Mouse (Mus musculus): Measurements from ENCODE around the gene Pitpna. TPM values are rescaled to one million over a fixed set of nuclear protein-coding genes. Genes with fewer than 3 reads are reported as not detected.

Pitpna gene
- 136 and 159 TPM in 2 replicates for polyA plus RNA-seq (2014; fragmentation: Nextera tagmentation; extraction: Ambion mirVana)

DNA sequence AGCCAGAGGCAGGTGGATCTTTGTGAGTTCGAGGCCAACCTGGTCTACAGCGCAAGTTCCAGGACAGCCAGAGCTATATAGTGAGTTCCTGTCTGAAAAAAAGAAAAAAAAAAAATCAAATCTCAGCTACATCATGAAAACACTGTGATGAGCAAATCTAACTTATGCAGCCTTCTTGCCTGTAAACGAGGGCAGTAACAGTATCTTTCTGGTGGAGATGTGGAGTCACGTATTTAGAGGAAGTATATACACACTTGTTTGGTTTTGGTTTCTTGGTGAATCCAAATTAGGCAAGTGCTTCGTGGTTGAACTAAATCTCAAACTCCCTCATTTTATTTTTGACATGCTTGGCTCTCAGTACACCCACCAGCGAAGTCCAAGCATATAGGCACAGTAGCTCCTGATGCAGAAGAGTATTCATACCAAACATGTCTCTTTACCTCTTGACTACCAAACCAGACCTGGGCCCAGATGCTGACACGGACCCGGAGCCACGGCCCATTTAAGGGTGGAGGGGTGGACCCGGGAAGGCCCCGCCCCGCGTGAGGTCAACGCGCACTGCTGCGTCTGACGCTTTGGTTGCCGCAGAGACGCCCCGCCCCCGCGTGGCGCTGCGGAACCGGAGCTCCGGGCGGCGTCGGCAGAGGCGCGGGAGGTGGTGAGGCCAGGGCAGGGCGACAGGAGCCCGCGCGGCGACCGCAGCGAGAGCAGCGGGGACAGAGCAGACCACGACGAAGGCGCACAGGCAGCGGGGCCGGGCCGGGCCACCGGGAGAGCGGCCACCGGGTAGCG lies at the start of gene Pitpna:
Gene Pitpna (plus strand): TSS at position 605 of the 792 bp plus-strand sequence.
- no peaks in the 10 kb centered on the region for H3K27me3 ChIP-seq (ENCODE audit: control insufficient read depth, insufficient read depth, low read length)
- H3K4me1 ChIP-seq (replicated peaks; ENCODE audit: control insufficient read depth, insufficient read depth, low read length): peaks cover 25% of the 10 kb centered on the region
- peak; percentile 94 for ATAC-seq (ENCODE audit: low FRiP score)
- peaks cover 5% of the 10 kb centered on the region; the same call in 1 of the 2 replicates for H3K36me3 ChIP-seq (replicated peaks; ENCODE audit: control insufficient read depth, insufficient read depth)
- peak within 1 kb of the TSS; percentile 94 for H3K4me3 ChIP-seq (replicated peaks; ENCODE audit: low read length)
- H3K9ac ChIP-seq: peak within 1 kb of the TSS; percentile 97
- DNase-seq (ENCODE audit: low spot score): peak; percentile 92
- 4% methylated on average over 46 of the region's 49 CpGs for WGBS
- peak within 1 kb of the TSS; percentile 87 for H3K4me2 ChIP-seq (replicated peaks)
- H3K9me3 ChIP-seq (ENCODE audit: control insufficient read depth, low read length): no peaks in the 10 kb centered on the region
- peak within 1 kb of the TSS; percentile 91 for H3K27ac ChIP-seq

DNA sequence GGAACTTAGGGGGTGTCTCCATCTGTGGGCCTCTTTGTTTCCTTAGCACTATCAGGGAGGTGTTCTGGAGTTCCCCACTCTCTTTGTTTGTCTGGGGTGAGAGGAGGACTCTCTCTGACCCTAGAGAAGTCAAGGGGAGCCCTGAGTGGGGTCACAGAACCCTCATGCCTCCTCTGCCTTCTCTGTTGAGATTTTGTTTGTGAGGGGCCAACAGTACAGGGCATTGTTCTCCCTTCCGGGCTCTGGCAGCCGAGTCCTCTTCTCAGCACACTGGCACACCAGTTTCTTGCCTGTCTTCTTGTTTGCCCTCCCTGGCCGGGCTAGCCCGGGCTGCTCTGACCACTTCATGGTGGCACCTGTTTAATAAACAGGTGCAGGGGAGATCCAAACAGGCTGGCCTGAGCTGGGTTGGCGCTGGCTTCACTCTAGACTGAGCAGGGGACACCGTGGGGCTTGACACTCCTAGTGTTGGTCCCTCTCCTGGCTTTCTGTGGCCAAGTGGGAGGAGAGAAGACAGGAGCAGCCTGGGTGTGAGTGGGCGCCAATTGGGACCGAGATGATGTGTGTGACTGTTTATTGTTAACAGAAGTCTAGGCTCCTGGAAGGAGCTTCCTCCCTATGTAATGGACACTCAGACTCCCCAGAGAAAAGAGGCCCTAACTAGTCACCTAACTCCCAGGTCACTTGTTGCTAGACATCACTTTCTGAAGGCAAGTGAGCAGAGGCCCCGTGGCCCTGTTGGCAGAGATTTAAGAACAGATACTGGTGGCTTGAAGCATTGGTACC lies 49.5 kb upstream of the Pitpna start:
- H3K36me3 ChIP-seq (replicated peaks; ENCODE audit: control insufficient read depth, insufficient read depth): 0 out of 2 replicates have a peak, but pooled peaks cover 7% of the 10 kb centered on the region
- peak overlapping the region; percentile 63 for H3K27ac ChIP-seq
- peaks cover 38% of the 10 kb centered on the region for H3K4me1 ChIP-seq (replicated peaks; ENCODE audit: control insufficient read depth, insufficient read depth, low read length)
- no peak for DNase-seq (ENCODE audit: low spot score)
- 0 out of 2 replicates have a peak overlapping the region, but pooled peaks have one; percentile 2 for H3K4me2 ChIP-seq (replicated peaks)
- no peak overlapping the region for H3K9ac ChIP-seq
- ATAC-seq (ENCODE audit: low FRiP score): no peak
- WGBS: 66% methylated on average over 9 of the region's 9 CpGs
- no peaks in the 10 kb centered on the region for H3K27me3 ChIP-seq (ENCODE audit: control insufficient read depth, insufficient read depth, low read length)
- H3K4me3 ChIP-seq (replicated peaks; ENCODE audit: low read length): no peak overlapping the region
- no peaks in the 10 kb centered on the region for H3K9me3 ChIP-seq (ENCODE audit: control insufficient read depth, low read length)

DNA sequence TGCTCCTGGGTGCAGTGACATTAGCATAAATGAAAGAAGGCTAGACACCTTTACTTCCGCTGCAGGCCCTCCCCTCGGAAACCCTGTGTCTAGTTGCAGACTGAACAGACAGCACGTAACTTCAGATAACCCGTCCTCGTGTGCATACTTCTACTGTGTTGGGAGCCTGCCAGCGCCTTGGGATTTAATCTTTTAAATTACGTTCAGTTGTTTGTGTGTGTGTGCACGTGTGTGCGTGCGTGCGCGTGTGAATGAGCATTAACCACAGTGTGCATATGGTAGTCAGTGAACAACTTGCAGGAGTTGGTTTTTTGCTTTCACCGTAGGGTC lies 49.0 kb upstream of the Pitpna start:
- ATAC-seq (ENCODE audit: low FRiP score): no peak
- Histone ChIP-seq H3K27me3 (ENCODE audit: control insufficient read depth, insufficient read depth, low read length) (no peaks in the 10 kb centered on the region), H3K4me1 (replicated peaks; ENCODE audit: control insufficient read depth, insufficient read depth, low read length) (peaks cover 32% of the 10 kb centered on the region), H3K9me3 (ENCODE audit: control insufficient read depth, low read length) (no peaks in the 10 kb centered on the region), H3K9ac (no peak overlapping the region), H3K4me3 (replicated peaks; ENCODE audit: low read length) (no peak overlapping the region), H3K27ac (peak overlapping the region; percentile 63; the same call in 1 of the 2 replicates), H3K4me2 (replicated peaks) (no peak overlapping the region), H3K36me3 (replicated peaks; ENCODE audit: control insufficient read depth, insufficient read depth) (0 out of 2 replicates have a peak, but pooled peaks cover 7% of the 10 kb centered on the region)
- no peak for DNase-seq (ENCODE audit: low spot score)
- WGBS: 91% methylated on average over 13 of the region's 13 CpGs

DNA sequence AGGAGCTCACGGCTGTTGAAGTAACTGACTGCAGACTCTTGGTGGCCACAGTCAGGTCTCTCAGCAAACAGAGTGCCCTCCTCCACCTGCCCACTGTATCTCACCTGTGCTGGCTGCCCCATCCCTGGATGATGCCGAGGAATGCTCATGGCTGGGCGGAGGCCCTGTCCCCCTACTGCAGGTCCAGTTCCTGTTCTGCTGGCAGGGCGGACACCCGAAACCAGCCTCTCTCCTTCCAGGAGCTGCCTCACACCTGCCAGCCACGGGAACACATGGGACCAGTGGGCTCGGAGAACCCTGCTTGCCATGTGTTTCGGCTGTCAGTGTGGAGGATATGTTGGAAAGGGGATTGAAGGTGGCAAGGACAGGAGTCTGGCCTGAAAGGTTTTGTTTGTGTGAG lies 47.7 kb upstream of the Pitpna start:
- Histone ChIP-seq H3K27me3 (ENCODE audit: control insufficient read depth, insufficient read depth, low read length) (no peaks in the 10 kb centered on the region), H3K9me3 (ENCODE audit: control insufficient read depth, low read length) (no peaks in the 10 kb centered on the region), H3K4me3 (replicated peaks; ENCODE audit: low read length) (no peak overlapping the region), H3K36me3 (replicated peaks; ENCODE audit: control insufficient read depth, insufficient read depth) (peaks cover 19% of the 10 kb centered on the region; the same call in 1 of the 2 replicates), H3K27ac (0 out of 2 replicates have a peak overlapping the region, but pooled peaks have one; percentile 8), H3K4me2 (replicated peaks) (no peak overlapping the region), H3K9ac (peak overlapping the region; percentile 14; the same call in 1 of the 2 replicates), H3K4me1 (replicated peaks; ENCODE audit: control insufficient read depth, insufficient read depth, low read length) (peaks cover 21% of the 10 kb centered on the region)
- 85% methylated on average over 8 of the region's 8 CpGs for WGBS
- no peak for ATAC-seq (ENCODE audit: low FRiP score)
- no peak for DNase-seq (ENCODE audit: low spot score)

DNA sequence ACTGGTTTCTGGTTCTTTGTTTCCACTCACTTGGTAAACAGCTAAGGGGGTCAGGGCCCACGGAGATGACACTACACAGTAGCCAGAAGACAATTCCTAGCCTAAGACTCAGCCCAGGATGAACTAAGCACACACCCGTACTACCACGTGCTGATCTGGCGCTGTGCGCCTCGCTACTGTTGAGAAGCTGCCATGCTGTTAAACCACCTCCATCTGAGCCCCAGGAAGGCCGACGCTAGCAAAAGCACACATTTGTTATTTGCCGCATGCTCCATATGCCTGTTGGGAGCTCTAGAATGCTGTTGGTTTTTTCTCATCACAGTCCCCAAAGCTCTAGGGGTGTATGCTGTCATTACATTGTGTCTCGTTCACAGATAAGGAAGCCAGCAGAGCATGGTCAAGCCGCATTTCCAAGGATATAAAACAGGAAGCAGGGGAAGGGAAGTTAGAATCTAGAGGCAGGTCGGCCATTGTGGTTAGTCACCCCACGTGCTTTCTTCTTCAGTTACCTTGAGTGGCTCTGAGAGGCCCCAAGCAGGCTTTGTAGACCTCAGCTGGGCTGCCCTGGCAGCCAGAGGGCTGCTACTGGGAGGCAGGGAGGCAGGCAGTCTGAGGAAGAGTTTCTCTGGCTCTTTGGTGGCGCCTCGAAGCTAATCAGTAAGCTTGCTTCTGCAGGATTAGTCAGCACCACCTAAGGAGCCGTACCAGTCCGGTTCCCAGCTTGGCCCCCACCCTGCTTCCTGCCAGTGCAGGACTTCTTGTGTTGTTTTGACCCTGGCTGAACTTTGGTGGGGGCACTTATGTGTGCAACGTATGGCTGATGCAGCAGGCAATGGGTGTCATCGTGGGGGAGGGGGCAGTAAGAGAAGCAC lies 47.0 kb upstream of the Pitpna start:
- DNase-seq (ENCODE audit: low spot score) (no peak), ATAC-seq (ENCODE audit: low FRiP score) (no peak)
- H3K27me3 ChIP-seq (ENCODE audit: control insufficient read depth, insufficient read depth, low read length): no peaks in the 10 kb centered on the region
- H3K36me3 ChIP-seq (replicated peaks; ENCODE audit: control insufficient read depth, insufficient read depth): peaks cover 26% of the 10 kb centered on the region
- H3K4me3 ChIP-seq (replicated peaks; ENCODE audit: low read length): no peak overlapping the region
- no peaks in the 10 kb centered on the region for H3K9me3 ChIP-seq (ENCODE audit: control insufficient read depth, low read length)
- 69% methylated on average over 19 of the region's 19 CpGs for WGBS
- peak overlapping the region; percentile 14; the same call in 1 of the 2 replicates for H3K9ac ChIP-seq
- peaks cover 16% of the 10 kb centered on the region; the same call in 1 of the 2 replicates for H3K4me1 ChIP-seq (replicated peaks; ENCODE audit: control insufficient read depth, insufficient read depth, low read length)
- 0 out of 2 replicates have a peak overlapping the region, but pooled peaks have one; percentile 28 for H3K27ac ChIP-seq
- no peak overlapping the region for H3K4me2 ChIP-seq (replicated peaks)

DNA sequence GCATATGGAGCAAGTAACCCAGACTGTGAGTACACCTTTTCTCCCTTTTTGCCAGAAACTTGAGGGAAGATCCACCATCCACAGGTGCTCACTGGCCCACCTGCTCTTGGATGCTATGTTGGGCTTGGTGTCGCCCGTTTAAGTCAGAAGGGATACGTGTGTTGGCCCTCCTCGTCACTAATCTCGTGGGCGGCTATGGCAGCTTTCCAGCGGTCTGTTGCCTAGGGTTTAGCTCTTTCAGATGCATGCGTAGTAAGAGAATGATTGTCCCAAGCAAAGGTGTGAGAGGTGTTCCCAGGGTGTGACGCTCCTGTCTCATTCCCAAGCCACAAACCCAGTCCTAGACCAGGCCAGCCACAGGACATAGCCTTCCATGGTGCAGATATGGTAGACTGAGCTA lies 43.2 kb upstream of the Pitpna start:
- Histone ChIP-seq H3K27me3 (ENCODE audit: control insufficient read depth, insufficient read depth, low read length) (no peaks in the 10 kb centered on the region), H3K4me3 (replicated peaks; ENCODE audit: low read length) (no peak overlapping the region), H3K4me1 (replicated peaks; ENCODE audit: control insufficient read depth, insufficient read depth, low read length) (peaks cover 3% of the 10 kb centered on the region; the same call in 1 of the 2 replicates), H3K27ac (no peak overlapping the region), H3K9me3 (ENCODE audit: control insufficient read depth, low read length) (no peaks in the 10 kb centered on the region), H3K36me3 (replicated peaks; ENCODE audit: control insufficient read depth, insufficient read depth) (peaks cover 48% of the 10 kb centered on the region), H3K4me2 (replicated peaks) (no peak overlapping the region), H3K9ac (0 out of 2 replicates have a peak overlapping the region, but pooled peaks have one; percentile 20)
- 89% methylated on average over 9 of the region's 9 CpGs for WGBS
- DNase-seq (ENCODE audit: low spot score) (no peak), ATAC-seq (ENCODE audit: low FRiP score) (no peak)

DNA sequence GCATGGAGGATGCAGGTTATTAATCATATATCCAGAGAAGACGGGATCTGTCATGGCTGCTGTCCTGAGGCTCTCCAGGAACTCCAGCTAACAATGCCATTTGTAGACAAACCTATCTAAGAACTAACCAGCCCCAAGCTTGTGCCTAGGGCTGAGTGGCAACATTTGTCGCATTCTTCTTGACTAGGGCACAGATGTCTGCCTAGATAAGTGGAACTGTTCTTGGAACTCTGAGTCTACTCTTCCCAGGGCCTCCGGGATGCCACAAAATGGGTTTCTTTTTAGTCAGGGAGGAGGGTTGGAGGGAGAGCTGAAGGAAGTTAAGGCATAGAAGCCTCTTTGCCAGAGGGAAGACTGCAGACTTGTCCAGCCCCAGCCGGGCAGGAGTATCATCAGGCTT lies 41.8 kb upstream of the Pitpna start:
- Histone ChIP-seq H3K4me3 (replicated peaks; ENCODE audit: low read length) (no peak overlapping the region), H3K4me2 (replicated peaks) (no peak overlapping the region), H3K27me3 (ENCODE audit: control insufficient read depth, insufficient read depth, low read length) (no peaks in the 10 kb centered on the region), H3K4me1 (replicated peaks; ENCODE audit: control insufficient read depth, insufficient read depth, low read length) (peaks cover 16% of the 10 kb centered on the region; the same call in 1 of the 2 replicates), H3K27ac (no peak overlapping the region), H3K36me3 (replicated peaks; ENCODE audit: control insufficient read depth, insufficient read depth) (peaks cover 48% of the 10 kb centered on the region), H3K9me3 (ENCODE audit: control insufficient read depth, low read length) (no peaks in the 10 kb centered on the region), H3K9ac (no peak overlapping the region)
- no peak for DNase-seq (ENCODE audit: low spot score)
- ATAC-seq (ENCODE audit: low FRiP score): no peak
- 73% methylated on average over 4 of the region's 4 CpGs for WGBS

DNA sequence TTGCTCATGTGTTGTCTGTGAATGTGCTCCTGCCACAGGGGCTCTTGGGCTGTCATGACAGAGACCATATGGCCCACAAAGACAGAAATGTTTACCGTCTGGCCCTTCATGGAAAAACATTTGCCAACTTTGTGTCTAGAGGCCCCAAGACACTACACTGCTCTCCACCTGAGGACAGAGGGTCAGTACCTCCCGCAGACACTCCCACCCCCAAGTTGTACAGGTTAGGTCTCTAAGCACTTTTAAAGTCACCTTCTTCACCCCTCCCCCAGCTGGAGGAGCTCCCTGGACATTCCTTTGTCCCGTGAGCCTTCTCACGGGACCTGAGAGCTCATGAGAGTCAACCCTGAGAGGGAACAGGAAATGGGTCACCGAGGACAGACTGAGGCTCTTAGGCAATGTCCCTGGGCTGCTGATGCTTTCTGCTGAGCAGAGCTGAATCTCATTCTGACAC lies 38.2 kb upstream of the Pitpna start:
- H3K9me3 ChIP-seq (ENCODE audit: control insufficient read depth, low read length): no peaks in the 10 kb centered on the region
- peak overlapping the region; percentile 45 for H3K27ac ChIP-seq
- H3K36me3 ChIP-seq (replicated peaks; ENCODE audit: control insufficient read depth, insufficient read depth): peaks cover 49% of the 10 kb centered on the region
- H3K4me1 ChIP-seq (replicated peaks; ENCODE audit: control insufficient read depth, insufficient read depth, low read length): peaks cover 27% of the 10 kb centered on the region; the same call in 1 of the 2 replicates
- no peak for ATAC-seq (ENCODE audit: low FRiP score)
- H3K9ac ChIP-seq: no peak overlapping the region
- no peak for DNase-seq (ENCODE audit: low spot score)
- H3K4me3 ChIP-seq (replicated peaks; ENCODE audit: low read length): no peak overlapping the region
- H3K4me2 ChIP-seq (replicated peaks): no peak overlapping the region
- H3K27me3 ChIP-seq (ENCODE audit: control insufficient read depth, insufficient read depth, low read length): no peaks in the 10 kb centered on the region
- 48% methylated on average over 5 of the region's 5 CpGs for WGBS
